ENCODE assay signal across 14 mouse cellular contexts in the genomic region with DNA sequence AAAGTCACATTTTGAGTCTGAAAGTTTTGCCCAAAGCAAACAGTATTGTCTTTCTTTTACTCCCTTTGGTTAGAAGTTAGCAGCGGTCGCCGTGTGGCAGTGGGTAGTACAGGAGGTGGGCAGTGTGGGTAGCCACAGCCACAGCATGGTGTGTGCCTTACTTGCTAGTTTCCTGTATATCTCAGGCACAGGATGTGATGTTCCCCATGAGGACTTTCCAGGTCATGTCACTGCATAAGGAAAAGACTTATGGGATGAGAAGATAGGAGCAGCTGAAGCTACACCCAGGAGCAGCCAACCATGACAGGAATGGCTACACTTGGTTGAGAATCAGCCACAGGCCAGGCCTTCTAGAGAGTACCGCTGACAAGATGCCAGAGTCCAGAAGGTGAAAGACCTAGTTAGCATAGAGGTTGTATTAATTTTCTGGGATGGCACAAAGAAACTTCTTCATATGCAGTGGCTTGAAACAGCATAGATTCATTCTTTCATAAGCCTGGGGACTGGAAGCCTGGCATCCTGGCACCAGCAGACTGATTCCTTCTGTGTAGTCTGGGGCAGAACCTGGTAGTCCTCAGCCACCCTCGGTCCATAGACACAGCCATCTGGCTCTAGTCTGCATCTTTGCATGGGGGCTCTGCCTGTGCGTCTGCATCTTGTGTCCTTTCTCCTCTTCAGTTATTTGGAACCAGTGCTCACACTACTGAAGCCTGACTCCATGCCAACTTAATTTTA.
DNase-seq lines count a peak whose midpoint lies in the region; ATAC-seq and TF ChIP-seq lines count a peak whose summit lies in the region.
"Had no signal": no experiment of that assay in that cellular context is flagged by ENCODE, and none has a peak within 500 bp of the region (broad histone marks: within the 10 kb centered on the region; RNA-seq: fewer than 3 reads in every experiment).

No protein-coding gene starts in this region.

- in situ Hi-C loops in Patski (cut with MboI; ENCODE audit: low pct_unique_long_range_greater_than_20kb), result no loop called here

- TF ChIP-seq CTCF in Patski (IDR thresholded peaks at IDR 0.05), result no peak

- no peak for DNase-seq in forebrain, embryonic 10.5 days (ENCODE audit: extremely low spot score, low spot score)
- DNase-seq in Patski (ENCODE audit: low read depth, low spot score), result peak; percentile 65
- peak; percentile 4 to 8 for DNase-seq in cerebellum, postnatal 36 days
- DNase-seq in frontal cortex, postnatal 25 days (ENCODE audit: low spot score in 2 of 2), result no peak
- DNase-seq in right cerebral cortex, postnatal 36 days (ENCODE audit: low spot score in 2 of 2), result no peak
- DNase-seq: adrenal gland, adult 8-10 months; gastrocnemius, postnatal 10 days; heart, postnatal 36 days; liver, postnatal 0 days; retina, postnatal 1 day had no signal

- 80% methylated on average over 6 of the region's 6 CpGs for WGBS in forebrain, embryonic 16.5 days
- 90% methylated on average over 6 of the region's 6 CpGs for WGBS in forebrain, embryonic 10.5 days
- 74% methylated on average over 6 of the region's 6 CpGs for WGBS in kidney, embryonic 16.5 days

- no peak overlapping the region for H3K4me2 ChIP-seq in forebrain, embryonic 16.5 days (ENCODE audit: low read length)
- H3K4me2 ChIP-seq in kidney, embryonic 16.5 days (replicated peaks; ENCODE audit: low read depth, low read length), result no peak overlapping the region
- H3K4me2 ChIP-seq: heart, embryonic 11.5 days; midbrain, embryonic 15.5 days had no signal

- CTCF ChIA-PET in Patski (lab: Charles Lee), result no interaction called here

- no peak for ATAC-seq in forebrain, embryonic 16.5 days
- ATAC-seq in Patski, result peak; percentile 76
- peak; percentile 92 for ATAC-seq in kidney, embryonic 16.5 days (ENCODE audit: low FRiP score, low TSS enrichment)
- ATAC-seq: liver, postnatal 0 days; midbrain, embryonic 15.5 days had no signal

- H3K27ac ChIP-seq in forebrain, embryonic 16.5 days (ENCODE audit: low read length), result peak overlapping the region; percentile 18; the same call in 1 of the 2 replicates
- H3K27ac ChIP-seq in forebrain, embryonic 10.5 days, result no peak overlapping the region
- peak overlapping the region; percentile 65 for H3K27ac ChIP-seq in kidney, embryonic 16.5 days (ENCODE audit: low read length)
- H3K27ac ChIP-seq: midbrain, embryonic 15.5 days had no signal

- no peaks in the 10 kb centered on the region for H3K27me3 ChIP-seq in forebrain, embryonic 16.5 days (replicated peaks; ENCODE audit: control insufficient read depth, insufficient read depth, low read length)
- H3K27me3 ChIP-seq in forebrain, embryonic 10.5 days (ENCODE audit: poor library complexity, severe bottlenecking), result no peaks in the 10 kb centered on the region
- H3K27me3 ChIP-seq in Patski, result no peaks in the 10 kb centered on the region
- H3K27me3 ChIP-seq in kidney, embryonic 16.5 days (ENCODE audit: insufficient read depth, low read length), result no peaks in the 10 kb centered on the region
- H3K27me3 ChIP-seq: midbrain, embryonic 15.5 days had no signal

- POLR2A ChIA-PET in Patski (lab: Charles Lee), result no interaction called here

- H3K9ac ChIP-seq in forebrain, embryonic 16.5 days (replicated peaks; ENCODE audit: low read depth, low read length), result no peak overlapping the region
- no peak overlapping the region for H3K9ac ChIP-seq in kidney, embryonic 16.5 days (replicated peaks; ENCODE audit: low read length)
- H3K9ac ChIP-seq: liver, postnatal 0 days; midbrain, embryonic 15.5 days had no signal

- H3K36me3 ChIP-seq in forebrain, embryonic 16.5 days (ENCODE audit: control insufficient read depth, insufficient read depth), result no peaks in the 10 kb centered on the region
- H3K36me3 ChIP-seq in forebrain, embryonic 10.5 days (replicated peaks), result peaks cover 45% of the 10 kb centered on the region
- peaks cover 31% of the 10 kb centered on the region for H3K36me3 ChIP-seq in kidney, embryonic 16.5 days (ENCODE audit: insufficient read depth, low read length)
- H3K36me3 ChIP-seq: midbrain, embryonic 15.5 days had no signal

- H3K4me1 ChIP-seq in forebrain, embryonic 16.5 days (replicated peaks; ENCODE audit: control insufficient read depth, insufficient read depth, low read length), result peaks cover 19% of the 10 kb centered on the region
- no peaks in the 10 kb centered on the region for H3K4me1 ChIP-seq in forebrain, embryonic 10.5 days
- peaks cover 14% of the 10 kb centered on the region; the same call in 1 of the 2 replicates for H3K4me1 ChIP-seq in kidney, embryonic 16.5 days (ENCODE audit: insufficient read depth, low read length)
- H3K4me1 ChIP-seq: midbrain, embryonic 15.5 days had no signal

- H3K9me3 ChIP-seq in forebrain, embryonic 16.5 days (ENCODE audit: control insufficient read depth, low read length), result no peaks in the 10 kb centered on the region
- H3K9me3 ChIP-seq in forebrain, embryonic 10.5 days, result no peaks in the 10 kb centered on the region
- no peaks in the 10 kb centered on the region for H3K9me3 ChIP-seq in kidney, embryonic 16.5 days (ENCODE audit: low read length)
- H3K9me3 ChIP-seq: midbrain, embryonic 15.5 days had no signal

- H3K4me3 ChIP-seq in forebrain, embryonic 16.5 days (replicated peaks; ENCODE audit: low read length), result no peak overlapping the region
- H3K4me3 ChIP-seq in forebrain, embryonic 10.5 days, result no peak overlapping the region
- H3K4me3 ChIP-seq in kidney, embryonic 16.5 days (ENCODE audit: low read length), result no peak overlapping the region
- H3K4me3 ChIP-seq: midbrain, embryonic 15.5 days had no signal

Comparison
In these comparisons a context has a peak if more than half of its experiments do, and no peak if none do; other contexts are left out.
1. DNase-seq: peak in Patski (single experiment) and cerebellum, postnatal 36 days (2 of 2); none in forebrain, embryonic 10.5 days (single experiment), frontal cortex, postnatal 25 days (0 of 2) and right cerebral cortex, postnatal 36 days (0 of 2).